Mouse (Mus musculus): ENCODE data around the gene Tmem150b. TPM values are rescaled to one million over a fixed set of nuclear protein-coding genes. Genes with fewer than 3 reads are reported as not detected.

The Tmem150b gene
- polyA plus RNA-seq, 1 experiment from 2014 or later = 0.14 TPM

Other genes starting within 250 kb of the Tmem150b start
- gene Ppp1r12c, start 223.6 kb downstream of the Tmem150b start, polyA plus RNA-seq (2016; fragmentation: Nextera tagmentation; extraction: Ambion mirVana) = 35.5 and 40.5 TPM in 2 replicates
- 8.3 and 10.4 TPM in 2 replicates for gene Tnnt1, start 208.9 kb downstream of the Tmem150b start, polyA plus RNA-seq (2016; fragmentation: Nextera tagmentation; extraction: Ambion mirVana)
- 2.7 and 3.6 TPM in 2 replicates for gene Tnni3, start 201.0 kb downstream of the Tmem150b start, polyA plus RNA-seq (2016; fragmentation: Nextera tagmentation; extraction: Ambion mirVana)
- 1.9 and 3.0 TPM in 2 replicates for gene Dnaaf3, start 192.8 kb downstream of the Tmem150b start, polyA plus RNA-seq (2016; fragmentation: Nextera tagmentation; extraction: Ambion mirVana)
- gene Syt5, start 177.7 kb downstream of the Tmem150b start, polyA plus RNA-seq (2016; fragmentation: Nextera tagmentation; extraction: Ambion mirVana) = 4.3 and 5.6 TPM in 2 replicates
- not detected in 2 replicates for gene Ptprh, start 121.2 kb downstream of the Tmem150b start, polyA plus RNA-seq (2016; fragmentation: Nextera tagmentation; extraction: Ambion mirVana)
- gene Tmem86b, start 93.8 kb downstream of the Tmem150b start, polyA plus RNA-seq (2016; fragmentation: Nextera tagmentation; extraction: Ambion mirVana) = 1.9 and 2.1 TPM in 2 replicates
- 9.3 and 11.0 TPM in 2 replicates for gene Ppp6r1, start 66.2 kb downstream of the Tmem150b start, polyA plus RNA-seq (2016; fragmentation: Nextera tagmentation; extraction: Ambion mirVana)
- 131 and 136 TPM in 2 replicates for gene Hspbp1, start 40.2 kb downstream of the Tmem150b start, polyA plus RNA-seq (2016; fragmentation: Nextera tagmentation; extraction: Ambion mirVana)
- gene Brsk1, start 34.6 kb downstream of the Tmem150b start, polyA plus RNA-seq (2016; fragmentation: Nextera tagmentation; extraction: Ambion mirVana) = 2.0 and 2.2 TPM in 2 replicates
- 102 and 103 TPM in 2 replicates for gene Kmt5c, start 14.9 kb upstream of the Tmem150b start, polyA plus RNA-seq (2016; fragmentation: Nextera tagmentation; extraction: Ambion mirVana)
- 42.5 and 46.0 TPM in 2 replicates for gene Cox6b2, start 27.8 kb upstream of the Tmem150b start, polyA plus RNA-seq (2016; fragmentation: Nextera tagmentation; extraction: Ambion mirVana)
- gene Fam71e2, start 46.1 kb upstream of the Tmem150b start, polyA plus RNA-seq (2016; fragmentation: Nextera tagmentation; extraction: Ambion mirVana) = not detected in 2 replicates
- 0.15 and 0.19 TPM in 2 replicates for gene Il11, start 57.6 kb upstream of the Tmem150b start, polyA plus RNA-seq (2016; fragmentation: Nextera tagmentation; extraction: Ambion mirVana)
- gene Tmem190, start 57.7 kb upstream of the Tmem150b start, polyA plus RNA-seq (2016; fragmentation: Nextera tagmentation; extraction: Ambion mirVana) = not detected in 2 replicates
- 4.1 and 4.2 TPM in 2 replicates for gene Tmem238, start 64.4 kb upstream of the Tmem150b start, polyA plus RNA-seq (2016; fragmentation: Nextera tagmentation; extraction: Ambion mirVana)
- gene Rpl28, start 67.6 kb upstream of the Tmem150b start, polyA plus RNA-seq (2016; fragmentation: Nextera tagmentation; extraction: Ambion mirVana) = 386 and 403 TPM in 2 replicates
- gene Ube2s, start 87.3 kb upstream of the Tmem150b start, polyA plus RNA-seq (2016; fragmentation: Nextera tagmentation; extraction: Ambion mirVana) = 422 and 438 TPM in 2 replicates
- 0.23 and 0.35 TPM in 2 replicates for gene Shisa7, start 119.4 kb upstream of the Tmem150b start, polyA plus RNA-seq (2016; fragmentation: Nextera tagmentation; extraction: Ambion mirVana)
- gene Isoc2b, start 145.0 kb upstream of the Tmem150b start, polyA plus RNA-seq (2016; fragmentation: Nextera tagmentation; extraction: Ambion mirVana) = 2.6 and 4.1 TPM in 2 replicates
- 0.68 and 0.86 TPM in 2 replicates for gene Isoc2a, start 151.9 kb upstream of the Tmem150b start, polyA plus RNA-seq (2016; fragmentation: Nextera tagmentation; extraction: Ambion mirVana)
- 0.22 TPM in 1 of 2 replicates, not detected in the other for gene Gm36210, start 181.3 kb upstream of the Tmem150b start, polyA plus RNA-seq (2016; fragmentation: Nextera tagmentation; extraction: Ambion mirVana)
- 4.5 and 4.6 TPM in 2 replicates for gene Zfp628, start 190.0 kb upstream of the Tmem150b start, polyA plus RNA-seq (2016; fragmentation: Nextera tagmentation; extraction: Ambion mirVana)
- gene Nat14, start 196.8 kb upstream of the Tmem150b start, polyA plus RNA-seq (2016; fragmentation: Nextera tagmentation; extraction: Ambion mirVana) = 4.9 and 5.3 TPM in 2 replicates
- gene Ssc5d, start 200.5 kb upstream of the Tmem150b start, polyA plus RNA-seq (2016; fragmentation: Nextera tagmentation; extraction: Ambion mirVana) = 1.4 and 1.7 TPM in 2 replicates
- gene Sbk2, start 239.2 kb upstream of the Tmem150b start, polyA plus RNA-seq (2016; fragmentation: Nextera tagmentation; extraction: Ambion mirVana) = 0.09 TPM in 1 of 2 replicates, not detected in the other
- gene Sbk3, start 245.9 kb upstream of the Tmem150b start, polyA plus RNA-seq (2016; fragmentation: Nextera tagmentation; extraction: Ambion mirVana) = 0.05 TPM in 1 of 2 replicates, not detected in the other

All from embryonic facial prominence, embryonic 10.5 days (tissue).